ENCODE assay signal across 11 mouse cellular contexts in the genomic region with DNA sequence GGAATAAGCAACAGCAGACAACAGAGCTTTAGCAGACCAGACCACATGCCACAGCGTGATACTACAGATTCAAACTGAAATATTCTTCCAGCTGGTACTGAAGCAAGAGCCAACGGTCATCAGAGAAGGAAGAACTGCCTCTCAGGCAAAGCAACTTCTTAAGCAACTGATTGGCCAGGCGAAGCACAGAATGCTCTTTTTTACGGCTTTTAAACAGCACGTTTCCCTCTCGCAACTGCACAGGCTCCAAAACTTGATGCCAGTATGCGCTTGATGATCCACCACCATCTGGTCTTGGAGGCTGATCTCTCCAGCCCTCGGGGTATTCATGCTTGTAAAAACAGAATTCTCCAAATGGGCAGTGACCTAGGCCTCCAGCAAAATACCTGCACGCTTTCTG. TPM values are rescaled to one million over a fixed set of nuclear protein-coding genes. Genes with fewer than 3 reads are reported as not detected.
A peak's percentile ranks its signal among the peaks of the same experiment; 100 is the strongest.
DNase-seq lines count a peak whose midpoint lies in the region; ATAC-seq and TF ChIP-seq lines count a peak whose summit lies in the region.
"Had no signal": no experiment of that assay in that cellular context is flagged by ENCODE, and none has a peak within 500 bp of the region (broad histone marks: within the 10 kb centered on the region; RNA-seq: fewer than 3 reads in every experiment).

No protein-coding gene starts in this region.

- no peak overlapping the region for H3K27ac ChIP-seq in heart, embryonic 11.5 days (ENCODE audit: low read depth, low read length)
- no peak overlapping the region for H3K27ac ChIP-seq in heart, adult 2 months
- peak overlapping the region; percentile 92 for H3K27ac ChIP-seq in forebrain, embryonic 16.5 days (ENCODE audit: low read length)
- H3K27ac ChIP-seq in midbrain, embryonic 12.5 days (replicated peaks) = peak overlapping the region; percentile 96

- H3K27me3 ChIP-seq in heart, embryonic 11.5 days (ENCODE audit: control insufficient read depth, insufficient read depth, low read length) = 0 out of 2 replicates have a peak, but pooled peaks cover 4% of the 10 kb centered on the region
- H3K27me3 ChIP-seq in heart, adult 2 months (ENCODE audit: control insufficient read depth, insufficient read depth, low read length) = no peaks in the 10 kb centered on the region
- no peaks in the 10 kb centered on the region for H3K27me3 ChIP-seq in forebrain, embryonic 16.5 days (replicated peaks; ENCODE audit: control insufficient read depth, insufficient read depth, low read length)
- H3K27me3 ChIP-seq in midbrain, embryonic 12.5 days = no peaks in the 10 kb centered on the region

- peak overlapping the region; percentile 66; the same call in 1 of the 2 replicates for H3K4me2 ChIP-seq in heart, embryonic 11.5 days
- peak overlapping the region; percentile 71 for H3K4me2 ChIP-seq in forebrain, embryonic 16.5 days (ENCODE audit: low read length)
- H3K4me2 ChIP-seq in midbrain, embryonic 12.5 days (replicated peaks) = peak overlapping the region; percentile 64

- H3K4me1 ChIP-seq in heart, embryonic 11.5 days (ENCODE audit: control insufficient read depth, insufficient read depth, low read length) = no peaks in the 10 kb centered on the region
- no peaks in the 10 kb centered on the region for H3K4me1 ChIP-seq in heart, adult 2 months (ENCODE audit: control insufficient read depth, insufficient read depth, low read length)
- H3K4me1 ChIP-seq in forebrain, embryonic 16.5 days (replicated peaks; ENCODE audit: control insufficient read depth, insufficient read depth, low read length) = peaks cover 8% of the 10 kb centered on the region; the same call in 1 of the 2 replicates
- H3K4me1 ChIP-seq in midbrain, embryonic 12.5 days = no peaks in the 10 kb centered on the region

- no peak for TF ChIP-seq EP300 in heart, adult 2 months (IDR thresholded peaks at IDR 0.05; ENCODE audit: insufficient read depth, low read depth, low read length)

- H3K9ac ChIP-seq in heart, embryonic 11.5 days (ENCODE audit: low read depth, low read length) = no peak overlapping the region
- no peak overlapping the region for H3K9ac ChIP-seq in heart, adult 2 months (ENCODE audit: low read depth, low read length)
- peak overlapping the region; percentile 71 for H3K9ac ChIP-seq in forebrain, embryonic 16.5 days (replicated peaks; ENCODE audit: low read depth, low read length)
- peak overlapping the region; percentile 84 for H3K9ac ChIP-seq in midbrain, embryonic 12.5 days (replicated peaks)

- no peak for DNase-seq in heart, adult 2 months
- peak; percentile 13 for DNase-seq in MN1 (ENCODE audit: low spot score)
- DNase-seq in embryo, embryonic 10 days (ENCODE audit: low spot score) = no peak
- no peak for DNase-seq in right cerebral cortex, postnatal 25 days
- DNase-seq: adrenal gland, adult 8-10 months; lung, adult 18-20 months had no signal

- no peak for ATAC-seq in heart, embryonic 11.5 days (replicated peaks; ENCODE audit: insufficient number of reproducible peaks, low FRiP score, low TSS enrichment)
- no peak for ATAC-seq in forebrain, embryonic 16.5 days
- no peak for ATAC-seq in midbrain, embryonic 12.5 days (ENCODE audit: low FRiP score, low read depth)
- ATAC-seq in megakaryocyte progenitor cell, adult 5-6 weeks (replicated peaks; ENCODE audit: poor library complexity) = no peak

- H3K36me3 ChIP-seq in heart, embryonic 11.5 days (ENCODE audit: control insufficient read depth, insufficient read depth, low read length) = no peaks in the 10 kb centered on the region
- no peaks in the 10 kb centered on the region for H3K36me3 ChIP-seq in heart, adult 2 months (ENCODE audit: control insufficient read depth, insufficient read depth, low read length)
- H3K36me3 ChIP-seq in forebrain, embryonic 16.5 days (ENCODE audit: control insufficient read depth, insufficient read depth) = no peaks in the 10 kb centered on the region
- no peaks in the 10 kb centered on the region for H3K36me3 ChIP-seq in midbrain, embryonic 12.5 days

- WGBS in heart, embryonic 11.5 days (ENCODE audit: insufficient replicate concordance) = 79% methylated on average over 9 of the region's 9 CpGs
- WGBS in heart, adult 2 months = 85% methylated on average over 9 of the region's 9 CpGs
- WGBS in forebrain, embryonic 16.5 days = 37% methylated on average over 9 of the region's 9 CpGs
- 55% methylated on average over 9 of the region's 9 CpGs for WGBS in midbrain, embryonic 12.5 days

- 0 out of 2 replicates have a peak, but pooled peaks cover 3% of the 10 kb centered on the region for H3K9me3 ChIP-seq in heart, embryonic 11.5 days (replicated peaks; ENCODE audit: control insufficient read depth, low read length)
- peaks cover 3% of the 10 kb centered on the region; the same call in 1 of the 2 replicates for H3K9me3 ChIP-seq in forebrain, embryonic 16.5 days (ENCODE audit: control insufficient read depth, low read length)
- peaks cover 16% of the 10 kb centered on the region; the same call in 1 of the 2 replicates for H3K9me3 ChIP-seq in midbrain, embryonic 12.5 days

- intact Hi-C loops in heart, adult 2 months (cut with DNase I) = no loop called here

- no peaks in the 10 kb centered on the region for H3K79me2 ChIP-seq in heart, adult 2 months (replicated peaks; ENCODE audit: control insufficient read depth, insufficient read depth, low read length)

- no peak for TF ChIP-seq CTCF in heart, adult 2 months (IDR thresholded peaks at IDR 0.05)

- peak overlapping the region; percentile 70; the same call in 1 of the 2 replicates for H3K4me3 ChIP-seq in heart, embryonic 11.5 days (ENCODE audit: low read depth, low read length)
- no peak overlapping the region for H3K4me3 ChIP-seq in heart, adult 2 months
- H3K4me3 ChIP-seq in forebrain, embryonic 16.5 days (replicated peaks; ENCODE audit: low read length) = peak overlapping the region; percentile 75
- peak overlapping the region; percentile 72 for H3K4me3 ChIP-seq in midbrain, embryonic 12.5 days
- H3K4me3 ChIP-seq: erythroblast, embryonic 14.5 days had no signal

- no peak for TF ChIP-seq POLR2A in heart, adult 2 months (IDR thresholded peaks at IDR 0.05; ENCODE audit: insufficient read depth, low read depth, low read length)

RNA-seq across cellular contexts. Expression of a gene that starts 1.6 kb away (rescaled TPM):
- 2.9 and 3.7 TPM in 2 replicates for polyA plus RNA-seq in heart, embryonic 11.5 days (2014; fragmentation: Nextera tagmentation; extraction: Ambion mirVana)
- total RNA-seq in heart, adult 2 months (2021) = under 1 TPM; 0.23 to 0.30 TPM
- polyA plus RNA-seq in heart, adult 2 months (2012; rRNA removed) = 0.27 and 0.53 TPM in 2 replicates
- 23.4 and 26.4 TPM in 2 replicates for polyA plus RNA-seq in forebrain, embryonic 16.5 days (2015; fragmentation: Nextera tagmentation; extraction: Ambion mirVana)
- polyA plus RNA-seq in midbrain, embryonic 12.5 days (2016; fragmentation: Nextera tagmentation; extraction: Ambion mirVana) = 25.2 and 26.4 TPM in 2 replicates
- total RNA-seq in megakaryocyte progenitor cell, adult 5-6 weeks (2015) = 0.10 and 0.32 TPM in 2 replicates
- 0.14 TPM in 1 of 2 replicates, not detected in the other for total RNA-seq in megakaryocyte progenitor cell, adult 5-6 weeks (2017)
- polyA plus RNA-seq: erythroblast, embryonic 14.5 days had no signal

RNA-seq across cellular contexts. Expression of a gene that starts 41.5 kb away (rescaled TPM):
- polyA plus RNA-seq in heart, embryonic 11.5 days (2014; fragmentation: Nextera tagmentation; extraction: Ambion mirVana) = 0.51 and 0.93 TPM in 2 replicates
- not detected for total RNA-seq in heart, adult 2 months (2021)
- polyA plus RNA-seq in heart, adult 2 months (2012; rRNA removed) = 0.02 TPM in 1 of 2 replicates, not detected in the other
- polyA plus RNA-seq in forebrain, embryonic 16.5 days (2015; fragmentation: Nextera tagmentation; extraction: Ambion mirVana) = 5.1 and 14.1 TPM in 2 replicates
- polyA plus RNA-seq in midbrain, embryonic 12.5 days (2016; fragmentation: Nextera tagmentation; extraction: Ambion mirVana) = 14.6 and 20.2 TPM in 2 replicates
- not detected in 2 replicates for total RNA-seq in megakaryocyte progenitor cell, adult 5-6 weeks (2015)
- not detected in 2 replicates for total RNA-seq in megakaryocyte progenitor cell, adult 5-6 weeks (2017)

RNA-seq across cellular contexts. Expression of a gene that starts 46.0 kb away (rescaled TPM):
- 12.3 and 14.6 TPM in 2 replicates for polyA plus RNA-seq in heart, embryonic 11.5 days (2014; fragmentation: Nextera tagmentation; extraction: Ambion mirVana)
- 1 to 10 TPM in 1 of 2 experiments, under 1 TPM in 1; 0.91 to 1.0 TPM for total RNA-seq in heart, adult 2 months (2021)
- polyA plus RNA-seq in heart, adult 2 months (2012; rRNA removed) = 0.25 and 0.50 TPM in 2 replicates
- 16.2 and 16.7 TPM in 2 replicates for polyA plus RNA-seq in forebrain, embryonic 16.5 days (2015; fragmentation: Nextera tagmentation; extraction: Ambion mirVana)
- polyA plus RNA-seq in midbrain, embryonic 12.5 days (2016; fragmentation: Nextera tagmentation; extraction: Ambion mirVana) = 67.3 and 74.3 TPM in 2 replicates
- total RNA-seq in megakaryocyte progenitor cell, adult 5-6 weeks (2015) = 0.94 and 1.1 TPM in 2 replicates
- 2.2 and 2.5 TPM in 2 replicates for total RNA-seq in megakaryocyte progenitor cell, adult 5-6 weeks (2017)

Comparison
In these comparisons a context has a peak if more than half of its experiments do, and no peak if none do; other contexts are left out.
1. H3K27ac ChIP-seq: peak in forebrain, embryonic 16.5 days (single experiment) and midbrain, embryonic 12.5 days (single experiment); none in heart, embryonic 11.5 days (single experiment) and heart, adult 2 months (single experiment).
2. H3K9ac ChIP-seq: peak in forebrain, embryonic 16.5 days (single experiment) and midbrain, embryonic 12.5 days (single experiment); none in heart, embryonic 11.5 days (single experiment) and heart, adult 2 months (single experiment).
3. Peak in every context shown above with its lines, with median percentiles within 50 percentile points of each other: H3K4me2 ChIP-seq.